Mouse (Mus musculus): ENCODE measurements around the gene Tent4a.

- no peak for TF ChIP-seq EP300 (IDR thresholded peaks at IDR 0.05; ENCODE audit: insufficient read depth, low read depth, low read length)
- peak; percentile 77 for TF ChIP-seq CTCF (IDR thresholded peaks at IDR 0.05)
Measured at GRCm38 (mm10) chr13:69492876-69493463, 41.4 kb downstream of the Tent4a start.

All from heart, adult 2 months (tissue).